Mouse (Mus musculus): ENCODE results near the gene 5430419D17Rik. TPM values are rescaled to one million over a fixed set of nuclear protein-coding genes. Genes with fewer than 3 reads are reported as not detected.

The 5430419D17Rik gene
- polyA plus RNA-seq, 1 experiment from 2014 or later: not detected

Other genes starting within 250 kb of the 5430419D17Rik start
- gene Htra1, start 238.3 kb upstream of the 5430419D17Rik start, polyA plus RNA-seq (2014; fragmentation: Nextera tagmentation; extraction: Ambion mirVana): 24.7 and 26.6 TPM in 2 replicates
- not detected in 2 replicates for gene Dmbt1, start 142.3 kb upstream of the 5430419D17Rik start, polyA plus RNA-seq (2014; fragmentation: Nextera tagmentation; extraction: Ambion mirVana)
- not detected in 2 replicates for gene 4933402N03Rik, start 28.1 kb upstream of the 5430419D17Rik start, polyA plus RNA-seq (2014; fragmentation: Nextera tagmentation; extraction: Ambion mirVana)
- gene Cuzd1, start 147.9 kb downstream of the 5430419D17Rik start, polyA plus RNA-seq (2014; fragmentation: Nextera tagmentation; extraction: Ambion mirVana): not detected in 2 replicates
- gene Fam24b, start 155.1 kb downstream of the 5430419D17Rik start, polyA plus RNA-seq (2014; fragmentation: Nextera tagmentation; extraction: Ambion mirVana): not detected in 2 replicates
- not detected in 2 replicates for gene Fam24a, start 159.5 kb downstream of the 5430419D17Rik start, polyA plus RNA-seq (2014; fragmentation: Nextera tagmentation; extraction: Ambion mirVana)
- 25.1 and 27.1 TPM in 2 replicates for gene 2310057M21Rik, start 188.4 kb downstream of the 5430419D17Rik start, polyA plus RNA-seq (2014; fragmentation: Nextera tagmentation; extraction: Ambion mirVana)
- 33.1 and 33.9 TPM in 2 replicates for gene Pstk, start 196.7 kb downstream of the 5430419D17Rik start, polyA plus RNA-seq (2014; fragmentation: Nextera tagmentation; extraction: Ambion mirVana)
- gene Ikzf5, start 236.1 kb downstream of the 5430419D17Rik start, polyA plus RNA-seq (2014; fragmentation: Nextera tagmentation; extraction: Ambion mirVana): 21.9 and 23.8 TPM in 2 replicates
- 98.6 and 130 TPM in 2 replicates for gene Acadsb, start 236.2 kb downstream of the 5430419D17Rik start, polyA plus RNA-seq (2014; fragmentation: Nextera tagmentation; extraction: Ambion mirVana)

Data from forebrain, embryonic 14.5 days (tissue).